Comparison of ENCODE assay signal across 30 mouse cellular contexts in the genomic region with DNA sequence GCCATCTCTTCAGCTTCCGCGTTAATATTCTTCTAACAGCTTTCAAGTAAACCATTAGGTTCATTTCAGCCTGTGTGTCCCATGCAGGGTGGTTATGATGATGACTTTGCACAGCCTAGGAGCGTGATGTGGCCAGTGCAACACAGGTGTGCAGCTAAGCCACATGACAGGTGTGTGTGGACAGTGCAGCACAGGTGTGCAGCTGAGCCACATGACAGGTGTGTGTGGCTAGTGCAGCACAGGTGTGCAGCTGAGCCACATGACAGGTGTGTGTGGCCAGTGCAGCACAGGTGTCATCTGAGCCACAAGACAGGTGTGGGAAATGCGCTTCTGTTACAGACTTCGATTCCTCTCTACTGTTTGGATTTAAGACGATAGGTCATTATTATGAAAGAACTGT. TPM values are rescaled to one million over a fixed set of nuclear protein-coding genes. Genes with fewer than 3 reads are reported as not detected.
DNase-seq lines count a peak whose midpoint lies in the region; ATAC-seq and TF ChIP-seq lines count a peak whose summit lies in the region.
"Had no signal": no experiment of that assay in that cellular context is flagged by ENCODE, and none has a peak within 500 bp of the region (broad histone marks: within the 10 kb centered on the region; RNA-seq: fewer than 3 reads in every experiment).

No protein-coding gene starts in this region.

- no peak overlapping the region for H3K4me3 ChIP-seq in embryonic facial prominence, embryonic 14.5 days (ENCODE audit: low read depth, low read length)
- H3K4me3 ChIP-seq in embryonic facial prominence, embryonic 10.5 days: no peak overlapping the region
- no peak overlapping the region for H3K4me3 ChIP-seq in limb, embryonic 12.5 days (replicated peaks)
- no peak overlapping the region for H3K4me3 ChIP-seq in limb, embryonic 10.5 days
- H3K4me3 ChIP-seq in embryonic facial prominence, embryonic 15.5 days (replicated peaks): no peak overlapping the region
- H3K4me3 ChIP-seq in myocyte: no peak overlapping the region
- H3K4me3 ChIP-seq: embryonic facial prominence, embryonic 12.5 days; erythroblast, embryonic 14.5 days; forebrain, embryonic 12.5 days; hindbrain, embryonic 10.5 days; limb, embryonic 13.5 days had no signal

- no peak for TF ChIP-seq POLR2A in myocyte (IDR thresholded peaks at IDR 0.05; ENCODE audit: insufficient read length, low read depth)

- H3K9ac ChIP-seq in embryonic facial prominence, embryonic 14.5 days (ENCODE audit: low read depth, low read length): no peak overlapping the region
- H3K9ac ChIP-seq in limb, embryonic 12.5 days (replicated peaks): no peak overlapping the region
- H3K9ac ChIP-seq in embryonic facial prominence, embryonic 15.5 days: no peak overlapping the region
- H3K9ac ChIP-seq: embryonic facial prominence, embryonic 12.5 days; forebrain, embryonic 12.5 days; forebrain, postnatal 0 days; limb, embryonic 13.5 days; liver, postnatal 0 days had no signal

- no peaks in the 10 kb centered on the region for H3K9me3 ChIP-seq in embryonic facial prominence, embryonic 14.5 days (ENCODE audit: control insufficient read depth, low read length)
- no peaks in the 10 kb centered on the region for H3K9me3 ChIP-seq in embryonic facial prominence, embryonic 10.5 days
- no peaks in the 10 kb centered on the region for H3K9me3 ChIP-seq in limb, embryonic 12.5 days
- H3K9me3 ChIP-seq in limb, embryonic 10.5 days (replicated peaks): no peaks in the 10 kb centered on the region
- no peaks in the 10 kb centered on the region for H3K9me3 ChIP-seq in embryonic facial prominence, embryonic 15.5 days (replicated peaks)
- H3K9me3 ChIP-seq: embryonic facial prominence, embryonic 12.5 days; forebrain, embryonic 12.5 days; hindbrain, embryonic 10.5 days; limb, embryonic 13.5 days had no signal

- H3K27me3 ChIP-seq in embryonic facial prominence, embryonic 14.5 days (replicated peaks; ENCODE audit: control insufficient read depth, insufficient read depth, low read length): no peaks in the 10 kb centered on the region
- no peaks in the 10 kb centered on the region for H3K27me3 ChIP-seq in embryonic facial prominence, embryonic 10.5 days (replicated peaks; ENCODE audit: low read depth, poor library complexity, severe bottlenecking)
- H3K27me3 ChIP-seq in limb, embryonic 12.5 days: no peaks in the 10 kb centered on the region
- H3K27me3 ChIP-seq in limb, embryonic 10.5 days (ENCODE audit: low read depth, poor library complexity, severe bottlenecking): no peaks in the 10 kb centered on the region
- no peaks in the 10 kb centered on the region for H3K27me3 ChIP-seq in embryonic facial prominence, embryonic 15.5 days
- H3K27me3 ChIP-seq in myocyte (ENCODE audit: control insufficient read depth, insufficient read depth, insufficient read length): no peaks in the 10 kb centered on the region
- H3K27me3 ChIP-seq: embryonic facial prominence, embryonic 12.5 days; forebrain, embryonic 12.5 days; limb, embryonic 13.5 days; Patski had no signal

- 86% methylated on average over 6 of the region's 6 CpGs for WGBS in embryonic facial prominence, embryonic 14.5 days
- 92% methylated on average over 6 of the region's 6 CpGs for WGBS in embryonic facial prominence, embryonic 10.5 days
- WGBS in limb, embryonic 12.5 days: 91% methylated on average over 6 of the region's 6 CpGs
- WGBS in limb, embryonic 10.5 days: 96% methylated on average over 6 of the region's 6 CpGs
- 80% methylated on average over 6 of the region's 6 CpGs for WGBS in embryonic facial prominence, embryonic 15.5 days

- no peaks in the 10 kb centered on the region for H3K4me1 ChIP-seq in embryonic facial prominence, embryonic 14.5 days (ENCODE audit: control insufficient read depth, insufficient read depth, low read length)
- H3K4me1 ChIP-seq in embryonic facial prominence, embryonic 10.5 days: peaks cover 8% of the 10 kb centered on the region; the same call in 1 of the 2 replicates
- no peaks in the 10 kb centered on the region for H3K4me1 ChIP-seq in limb, embryonic 12.5 days (replicated peaks)
- H3K4me1 ChIP-seq in limb, embryonic 10.5 days: no peaks in the 10 kb centered on the region
- no peaks in the 10 kb centered on the region for H3K4me1 ChIP-seq in embryonic facial prominence, embryonic 15.5 days
- H3K4me1 ChIP-seq: embryonic facial prominence, embryonic 12.5 days; limb, embryonic 13.5 days had no signal

- no peaks in the 10 kb centered on the region for H3K36me3 ChIP-seq in embryonic facial prominence, embryonic 14.5 days (ENCODE audit: control insufficient read depth, insufficient read depth, low read length)
- H3K36me3 ChIP-seq in embryonic facial prominence, embryonic 10.5 days (replicated peaks): no peaks in the 10 kb centered on the region
- H3K36me3 ChIP-seq in limb, embryonic 12.5 days: no peaks in the 10 kb centered on the region
- H3K36me3 ChIP-seq in limb, embryonic 10.5 days: no peaks in the 10 kb centered on the region
- H3K36me3 ChIP-seq in embryonic facial prominence, embryonic 15.5 days: no peaks in the 10 kb centered on the region
- H3K36me3 ChIP-seq in myocyte (ENCODE audit: control insufficient read depth, insufficient read depth): no peaks in the 10 kb centered on the region
- H3K36me3 ChIP-seq: embryonic facial prominence, embryonic 12.5 days; forebrain, embryonic 12.5 days; hindbrain, embryonic 10.5 days; limb, embryonic 13.5 days had no signal

- H3K4me2 ChIP-seq in embryonic facial prominence, embryonic 14.5 days (ENCODE audit: low read depth, low read length): no peak overlapping the region
- no peak overlapping the region for H3K4me2 ChIP-seq in limb, embryonic 12.5 days
- H3K4me2 ChIP-seq in embryonic facial prominence, embryonic 15.5 days (replicated peaks): no peak overlapping the region
- H3K4me2 ChIP-seq in myocyte (ENCODE audit: low read depth): no peak overlapping the region
- H3K4me2 ChIP-seq: embryonic facial prominence, embryonic 12.5 days; forebrain, embryonic 12.5 days; limb, embryonic 13.5 days; liver, embryonic 11.5 days; midbrain, embryonic 11.5 days had no signal

- peak; percentile 18 for DNase-seq in embryonic facial prominence, embryonic 14.5 days (ENCODE audit: low spot score)
- DNase-seq in embryonic facial prominence, embryonic 10.5 days (ENCODE audit: low spot score): no peak
- no peak for DNase-seq in limb, embryonic 10.5 days (ENCODE audit: low spot score)
- no peak for DNase-seq in adrenal gland, postnatal 4 days (ENCODE audit: low spot score in 2 of 2)
- DNase-seq in lung, postnatal 36 days: no peak
- DNase-seq: adrenal gland, postnatal 10 days; cerebellum, adult 11 months; cerebellum, adult 9-10 months; cerebellum, postnatal 36 days; forebrain, postnatal 0 days; gastrocnemius, postnatal 10 days; heart, postnatal 14 days; kidney, adult 2 months; layer of hippocampus, postnatal 36 days; liver, postnatal 0 days; right cerebral cortex, postnatal 14 days; thymus, adult 2 months; thymus, postnatal 36 days had no signal

- no peak overlapping the region for H3K27ac ChIP-seq in embryonic facial prominence, embryonic 14.5 days (replicated peaks; ENCODE audit: low read depth, low read length)
- H3K27ac ChIP-seq in embryonic facial prominence, embryonic 10.5 days (replicated peaks): no peak overlapping the region
- no peak overlapping the region for H3K27ac ChIP-seq in limb, embryonic 12.5 days
- no peak overlapping the region for H3K27ac ChIP-seq in limb, embryonic 10.5 days
- no peak overlapping the region for H3K27ac ChIP-seq in embryonic facial prominence, embryonic 15.5 days (replicated peaks)
- H3K27ac ChIP-seq: embryonic facial prominence, embryonic 12.5 days; forebrain, embryonic 12.5 days; hindbrain, embryonic 10.5 days; kidney, postnatal 0 days; limb, embryonic 13.5 days had no signal

- no peaks in the 10 kb centered on the region for H3K79me2 ChIP-seq in myocyte (ENCODE audit: control insufficient read depth, insufficient read depth)

- no peak overlapping the region for H3ac ChIP-seq in myocyte (ENCODE audit: control insufficient read depth, insufficient read length)

- ATAC-seq in embryonic facial prominence, embryonic 14.5 days (ENCODE audit: low read depth): peak; percentile 62; the same call in 1 of the 2 replicates
- ATAC-seq in limb, embryonic 12.5 days (ENCODE audit: insufficient number of reproducible peaks, insufficient read depth, low FRiP score, low TSS enrichment, low read depth): peak; percentile 59; the same call in 1 of the 2 replicates
- ATAC-seq in embryonic facial prominence, embryonic 15.5 days (ENCODE audit: insufficient number of reproducible peaks, low FRiP score, low TSS enrichment, low read depth): peak; percentile 67
- ATAC-seq: forebrain, postnatal 0 days; liver, postnatal 0 days; Patski had no signal

TF ChIP-seq in myocyte, 11 proteins besides CTCF, POLR2A, EP300 and RAD21:
- peak in 2 of 3 experiments; percentile 85 for TF ChIP-seq MYOD1 (IDR thresholded peaks at IDR 0.05; ENCODE audit: control insufficient read depth in 1 of 3, insufficient read length in 2 of 3, low read depth in 2 of 3)
- TF ChIP-seq TCF12 (IDR thresholded peaks at IDR 0.05; ENCODE audit: insufficient read depth, poor library complexity, severe bottlenecking): peak; percentile 62
- no peak for TF ChIP-seq SRF (IDR thresholded peaks at IDR 0.05; ENCODE audit: control insufficient read depth, insufficient read length, low read depth)
- TF ChIP-seq MYOG (IDR thresholded peaks at IDR 0.05; ENCODE audit: control insufficient read depth in 1 of 3, insufficient read depth in 1 of 3, insufficient read length in 2 of 3, low read depth in 2 of 3): peak in 2 of 3 experiments; percentile 84 to 92
- TF ChIP-seq TCF3 (IDR thresholded peaks at IDR 0.05; ENCODE audit: insufficient read length, low read depth): peak; percentile 78
- TF ChIP-seq REST (IDR thresholded peaks at IDR 0.05; ENCODE audit: insufficient read depth, insufficient read length): no peak

RNA-seq across cellular contexts. Expression of a gene that starts 12.0 kb away (rescaled TPM):
- 14.7 and 15.0 TPM in 2 replicates for polyA plus RNA-seq in embryonic facial prominence, embryonic 14.5 days (2014; fragmentation: Nextera tagmentation; extraction: Ambion mirVana)
- polyA plus RNA-seq in embryonic facial prominence, embryonic 10.5 days (2016; fragmentation: Nextera tagmentation; extraction: Ambion mirVana): 12.7 and 15.0 TPM in 2 replicates
- polyA plus RNA-seq in limb, embryonic 12.5 days (2016; fragmentation: Nextera tagmentation; extraction: Ambion mirVana): 20.5 and 20.8 TPM in 2 replicates
- 12.4 and 15.5 TPM in 2 replicates for polyA plus RNA-seq in limb, embryonic 10.5 days (2016; fragmentation: Nextera tagmentation; extraction: Ambion mirVana)
- 15.3 and 15.7 TPM in 2 replicates for polyA plus RNA-seq in embryonic facial prominence, embryonic 15.5 days (2015; fragmentation: Nextera tagmentation; extraction: Ambion mirVana)
- polyA plus RNA-seq in myocyte (2012; fragmentation: generic; extraction: Trizol): 3.5 TPM
- total RNA-seq in adrenal gland, postnatal 4 days (2021): 10 to 100 TPM; 12.9 to 13.8 TPM
